Mouse (Mus musculus): ENCODE results near the gene Slc3a1. TPM values are rescaled to one million over a fixed set of nuclear protein-coding genes. Genes with fewer than 3 reads are reported as not detected.

Gene Slc3a1
- polyA plus RNA-seq, 1 experiment from 2014 or later, result 2.2 TPM

DNA sequence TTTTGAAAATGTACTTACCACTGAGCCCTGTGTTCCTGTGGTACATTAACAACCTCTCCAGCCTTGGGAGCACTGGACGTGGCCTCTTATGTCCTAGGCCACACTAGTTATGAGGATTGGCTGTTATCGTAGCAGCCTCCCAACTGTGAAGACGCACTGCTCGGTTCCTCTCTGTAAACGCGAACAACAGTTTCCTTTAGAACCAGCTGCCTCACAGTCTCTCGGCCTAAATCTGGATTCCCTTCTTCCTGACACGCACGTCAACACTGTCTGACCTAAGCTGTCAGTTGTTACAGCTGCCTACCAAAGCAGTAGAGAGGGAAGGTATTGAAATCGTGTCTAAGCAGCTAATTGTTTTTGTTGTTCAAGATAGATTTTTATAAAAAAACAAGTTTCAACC is 28.5 kb upstream of the Slc3a1 start:
- Histone ChIP-seq H3K36me3 (ENCODE audit: control insufficient read depth, insufficient read depth, low read length) (peaks cover 20% of the 10 kb centered on the region), H3K9me3 (ENCODE audit: control insufficient read depth, low read length) (no peaks in the 10 kb centered on the region), H3K27me3 (replicated peaks; ENCODE audit: control insufficient read depth, insufficient read depth, low read length) (no peaks in the 10 kb centered on the region), H3K4me3 (ENCODE audit: low read depth, low read length) (no peak overlapping the region), H3K4me1 (replicated peaks; ENCODE audit: control insufficient read depth, insufficient read depth, low read length) (no peaks in the 10 kb centered on the region), H3K27ac (ENCODE audit: low read depth) (no peak overlapping the region), H3K9ac (ENCODE audit: low read length) (no peak overlapping the region), H3K4me2 (ENCODE audit: low read length) (no peak overlapping the region)
- 88% methylated on average over 10 of the region's 10 CpGs for whole genome bisulfite sequencing
- DNase-seq (ENCODE audit: low spot score), result peak; percentile 37
- ATAC-seq (replicated peaks; ENCODE audit: low FRiP score, low TSS enrichment, low read depth), result no peak

DNA sequence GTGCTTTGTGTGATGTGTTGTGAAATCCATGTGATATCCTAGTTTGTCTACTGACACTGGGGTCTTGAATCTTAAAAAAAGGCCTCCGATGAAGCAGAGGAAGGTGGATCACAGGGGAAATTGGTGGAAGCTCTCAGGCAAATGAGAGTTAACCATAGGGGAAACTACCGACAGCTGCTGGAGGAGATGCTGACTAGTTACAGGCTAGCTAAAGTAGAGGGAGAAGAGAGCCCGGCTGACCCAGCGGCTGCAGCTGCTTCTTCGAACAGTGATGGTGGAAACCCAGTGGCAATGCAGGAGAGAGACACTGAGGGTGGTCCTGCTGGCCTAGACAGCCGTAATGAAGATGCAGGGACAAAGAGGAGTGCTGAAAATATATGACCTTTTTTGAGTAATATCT is 14.7 kb upstream of the Slc3a1 start:
- H3K27me3 ChIP-seq (replicated peaks; ENCODE audit: control insufficient read depth, insufficient read depth, low read length), result no peaks in the 10 kb centered on the region
- no peak overlapping the region for H3K27ac ChIP-seq (ENCODE audit: low read depth)
- H3K4me2 ChIP-seq (ENCODE audit: low read length), result no peak overlapping the region
- no peak overlapping the region for H3K9ac ChIP-seq (ENCODE audit: low read length)
- no peaks in the 10 kb centered on the region for H3K9me3 ChIP-seq (ENCODE audit: control insufficient read depth, low read length)
- peaks cover 14% of the 10 kb centered on the region for H3K36me3 ChIP-seq (ENCODE audit: control insufficient read depth, insufficient read depth, low read length)
- H3K4me3 ChIP-seq (ENCODE audit: low read depth, low read length), result no peak overlapping the region
- WGBS, result 75% methylated on average over 6 of the region's 6 CpGs
- H3K4me1 ChIP-seq (replicated peaks; ENCODE audit: control insufficient read depth, insufficient read depth, low read length), result no peaks in the 10 kb centered on the region
- no peak for ATAC-seq (replicated peaks; ENCODE audit: low FRiP score, low TSS enrichment, low read depth)
- DNase-seq (ENCODE audit: low spot score), result peak; percentile 42

DNA sequence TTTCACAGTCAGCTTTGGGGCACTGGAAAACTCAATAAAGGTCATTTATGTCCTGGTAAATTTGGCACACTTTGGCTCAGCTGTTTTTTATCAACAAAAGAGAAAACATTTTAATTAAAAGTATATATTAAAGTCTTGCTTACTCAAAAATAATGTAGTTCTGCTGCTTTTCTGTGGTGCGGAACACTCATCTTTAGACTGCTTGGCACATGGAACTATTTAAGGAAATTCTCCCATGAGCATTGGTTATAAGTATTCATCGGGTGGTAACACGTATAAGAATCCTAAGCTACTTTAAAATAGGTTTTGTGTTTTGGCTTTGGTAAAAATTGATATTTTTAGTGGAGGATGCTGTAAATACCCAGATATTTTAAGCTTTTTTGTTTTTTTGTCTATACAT is 13.5 kb upstream of the Slc3a1 start:
- H3K4me2 ChIP-seq (ENCODE audit: low read length), result no peak overlapping the region
- no peak overlapping the region for H3K27ac ChIP-seq (ENCODE audit: low read depth)
- no peaks in the 10 kb centered on the region for H3K9me3 ChIP-seq (ENCODE audit: control insufficient read depth, low read length)
- peaks cover 14% of the 10 kb centered on the region for H3K36me3 ChIP-seq (ENCODE audit: control insufficient read depth, insufficient read depth, low read length)
- H3K4me3 ChIP-seq (ENCODE audit: low read depth, low read length), result no peak overlapping the region
- no peak for ATAC-seq (replicated peaks; ENCODE audit: low FRiP score, low TSS enrichment, low read depth)
- WGBS, result 95% methylated on average over 3 of the region's 3 CpGs
- no peak overlapping the region for H3K9ac ChIP-seq (ENCODE audit: low read length)
- no peaks in the 10 kb centered on the region for H3K27me3 ChIP-seq (replicated peaks; ENCODE audit: control insufficient read depth, insufficient read depth, low read length)
- DNase-seq (ENCODE audit: low spot score), result no peak
- no peaks in the 10 kb centered on the region for H3K4me1 ChIP-seq (replicated peaks; ENCODE audit: control insufficient read depth, insufficient read depth, low read length)

DNA sequence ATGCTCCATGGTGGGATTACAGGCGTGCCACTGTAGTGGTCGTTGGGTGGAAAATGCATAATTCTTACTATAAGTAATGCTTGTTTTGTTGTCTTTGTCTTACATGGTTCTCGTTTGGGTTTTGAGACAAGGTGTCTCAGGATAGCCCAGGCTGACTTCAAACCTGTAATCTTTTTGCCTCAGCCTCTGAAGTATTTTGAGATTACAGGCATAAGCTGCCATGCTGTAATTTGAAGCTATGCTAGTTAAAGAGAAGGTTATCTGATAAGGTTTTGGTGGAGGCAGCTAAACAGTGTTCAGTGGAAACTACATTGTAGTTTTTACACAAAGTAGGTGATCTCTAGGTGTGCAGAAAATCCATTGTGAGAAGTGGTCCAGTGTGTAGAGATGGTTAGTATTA is 9.8 kb upstream of the Slc3a1 start:
- WGBS, result 93% methylated on average over 3 of the region's 3 CpGs
- Histone ChIP-seq H3K27ac (ENCODE audit: low read depth) (no peak overlapping the region), H3K9ac (ENCODE audit: low read length) (no peak overlapping the region), H3K4me3 (ENCODE audit: low read depth, low read length) (no peak overlapping the region), H3K36me3 (ENCODE audit: control insufficient read depth, insufficient read depth, low read length) (peaks cover 6% of the 10 kb centered on the region), H3K9me3 (ENCODE audit: control insufficient read depth, low read length) (no peaks in the 10 kb centered on the region), H3K27me3 (replicated peaks; ENCODE audit: control insufficient read depth, insufficient read depth, low read length) (no peaks in the 10 kb centered on the region), H3K4me1 (replicated peaks; ENCODE audit: control insufficient read depth, insufficient read depth, low read length) (no peaks in the 10 kb centered on the region), H3K4me2 (ENCODE audit: low read length) (no peak overlapping the region)
- DNase-seq (ENCODE audit: low spot score), result no peak
- no peak for ATAC-seq (replicated peaks; ENCODE audit: low FRiP score, low TSS enrichment, low read depth)

DNA sequence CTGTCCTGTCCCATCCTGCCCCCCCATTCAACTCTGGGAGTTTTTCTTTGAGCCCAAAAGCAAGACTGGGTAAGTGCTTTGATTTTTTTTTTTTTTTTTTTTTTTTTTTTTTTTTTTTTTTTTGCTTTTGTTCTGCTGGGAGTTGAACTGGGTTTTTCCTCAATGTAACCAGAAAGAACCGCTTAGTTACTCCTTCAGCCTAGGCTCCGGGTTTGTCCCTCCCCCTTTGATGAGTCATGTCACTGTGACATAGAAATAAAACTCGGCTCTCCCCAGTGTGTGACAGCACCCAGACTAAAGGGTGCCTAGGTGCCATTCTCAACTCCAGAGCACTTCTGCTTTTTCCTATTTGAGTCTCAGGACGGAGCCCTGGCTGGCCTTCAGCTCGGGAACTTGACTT is 9.4 kb upstream of the Slc3a1 start:
- Histone ChIP-seq H3K4me2 (ENCODE audit: low read length) (no peak overlapping the region), H3K9ac (ENCODE audit: low read length) (no peak overlapping the region), H3K27me3 (replicated peaks; ENCODE audit: control insufficient read depth, insufficient read depth, low read length) (no peaks in the 10 kb centered on the region), H3K27ac (ENCODE audit: low read depth) (no peak overlapping the region), H3K4me3 (ENCODE audit: low read depth, low read length) (no peak overlapping the region), H3K4me1 (replicated peaks; ENCODE audit: control insufficient read depth, insufficient read depth, low read length) (no peaks in the 10 kb centered on the region), H3K36me3 (ENCODE audit: control insufficient read depth, insufficient read depth, low read length) (peaks cover 6% of the 10 kb centered on the region), H3K9me3 (ENCODE audit: control insufficient read depth, low read length) (no peaks in the 10 kb centered on the region)
- no peak for ATAC-seq (replicated peaks; ENCODE audit: low FRiP score, low TSS enrichment, low read depth)
- WGBS, result 79% methylated on average over 5 of the region's 5 CpGs
- DNase-seq (ENCODE audit: low spot score), result no peak

DNA sequence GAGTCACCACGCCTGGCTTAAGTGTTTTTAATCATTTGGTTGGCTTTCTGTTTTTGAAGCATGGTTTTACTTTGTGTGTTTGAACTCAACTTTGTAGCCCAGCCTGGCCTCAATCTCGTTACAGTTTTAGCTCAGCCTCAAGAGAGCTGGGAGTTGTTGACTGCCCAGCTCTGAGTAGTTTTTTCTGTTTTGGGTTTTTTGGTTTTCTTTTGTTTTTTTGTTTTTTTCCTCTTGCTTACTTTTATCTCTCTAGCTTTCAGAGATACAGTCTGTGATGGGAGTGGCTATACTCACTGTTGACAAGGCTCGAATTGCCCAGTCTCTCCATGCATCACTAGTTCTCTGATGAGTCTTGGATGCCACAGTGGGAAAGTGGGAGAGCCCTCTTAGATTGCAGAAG is 7.8 kb upstream of the Slc3a1 start:
- no peak overlapping the region for H3K27ac ChIP-seq (ENCODE audit: low read depth)
- H3K9me3 ChIP-seq (ENCODE audit: control insufficient read depth, low read length), result no peaks in the 10 kb centered on the region
- H3K9ac ChIP-seq (ENCODE audit: low read length), result no peak overlapping the region
- H3K4me2 ChIP-seq (ENCODE audit: low read length), result no peak overlapping the region
- H3K4me1 ChIP-seq (replicated peaks; ENCODE audit: control insufficient read depth, insufficient read depth, low read length), result no peaks in the 10 kb centered on the region
- peaks cover 6% of the 10 kb centered on the region for H3K36me3 ChIP-seq (ENCODE audit: control insufficient read depth, insufficient read depth, low read length)
- DNase-seq (ENCODE audit: low spot score) (no peak), ATAC-seq (replicated peaks; ENCODE audit: low FRiP score, low TSS enrichment, low read depth) (no peak)
- no peaks in the 10 kb centered on the region for H3K27me3 ChIP-seq (replicated peaks; ENCODE audit: control insufficient read depth, insufficient read depth, low read length)
- WGBS, result 92% methylated on average over 3 of the region's 3 CpGs
- H3K4me3 ChIP-seq (ENCODE audit: low read depth, low read length), result no peak overlapping the region

DNA sequence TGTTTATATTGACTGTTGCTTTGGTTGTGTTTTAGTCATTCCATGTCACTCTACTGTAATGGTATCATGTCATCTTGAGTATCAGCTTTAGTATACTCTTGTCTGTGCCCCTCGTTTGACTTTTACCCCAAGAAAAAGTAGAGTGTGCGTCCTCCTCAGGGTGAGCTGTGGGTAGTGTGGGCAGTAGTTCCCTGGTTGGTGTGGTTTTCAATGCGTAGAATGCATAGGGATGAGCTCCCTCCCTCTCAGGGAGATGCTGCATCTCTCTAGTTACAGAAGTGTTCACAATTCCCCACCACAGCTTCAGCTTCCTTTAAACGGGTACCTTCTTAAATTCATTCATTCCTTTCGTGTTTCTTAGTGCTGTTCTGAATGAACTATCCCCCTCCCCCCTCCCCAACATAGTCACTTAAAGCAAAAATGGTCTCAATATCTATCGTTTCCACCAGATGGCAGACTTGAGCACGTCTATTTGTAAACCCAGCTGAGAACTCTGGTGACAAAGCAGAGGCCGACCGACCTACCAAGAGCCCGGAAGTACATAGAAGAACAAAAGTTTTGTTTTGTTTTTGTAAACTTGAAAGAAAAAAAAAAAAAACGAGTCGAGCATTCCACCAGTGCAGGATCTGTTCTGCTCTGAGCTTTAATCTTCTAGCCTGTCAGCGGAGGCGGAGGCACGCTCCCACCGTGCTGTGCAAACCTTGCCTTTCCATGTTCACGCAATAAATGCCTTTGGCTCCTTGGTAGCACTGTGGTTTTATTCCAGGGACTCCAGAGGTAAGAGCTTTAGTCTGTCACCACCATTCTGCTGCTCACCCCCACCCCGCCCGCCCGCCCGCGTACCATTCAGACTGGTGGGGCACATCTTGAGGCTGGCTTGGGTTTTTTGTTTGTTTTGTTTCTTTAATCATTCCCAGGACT is 4.7 kb upstream of the Slc3a1 start:
- peak; percentile 37; the same call in 1 of the 2 replicates for ATAC-seq (replicated peaks; ENCODE audit: low FRiP score, low TSS enrichment, low read depth)
- H3K27ac ChIP-seq (ENCODE audit: low read depth), result no peak overlapping the region
- H3K36me3 ChIP-seq (ENCODE audit: control insufficient read depth, insufficient read depth, low read length), result no peaks in the 10 kb centered on the region
- no peak overlapping the region for H3K4me2 ChIP-seq (ENCODE audit: low read length)
- DNase-seq (ENCODE audit: low spot score), result peak; percentile 73
- no peaks in the 10 kb centered on the region for H3K4me1 ChIP-seq (replicated peaks; ENCODE audit: control insufficient read depth, insufficient read depth, low read length)
- no peaks in the 10 kb centered on the region for H3K9me3 ChIP-seq (ENCODE audit: control insufficient read depth, low read length)
- H3K27me3 ChIP-seq (replicated peaks; ENCODE audit: control insufficient read depth, insufficient read depth, low read length), result no peaks in the 10 kb centered on the region
- no peak overlapping the region for H3K4me3 ChIP-seq (ENCODE audit: low read depth, low read length)
- WGBS, result 53% methylated on average over 22 of the region's 22 CpGs
- no peak overlapping the region for H3K9ac ChIP-seq (ENCODE audit: low read length)

DNA sequence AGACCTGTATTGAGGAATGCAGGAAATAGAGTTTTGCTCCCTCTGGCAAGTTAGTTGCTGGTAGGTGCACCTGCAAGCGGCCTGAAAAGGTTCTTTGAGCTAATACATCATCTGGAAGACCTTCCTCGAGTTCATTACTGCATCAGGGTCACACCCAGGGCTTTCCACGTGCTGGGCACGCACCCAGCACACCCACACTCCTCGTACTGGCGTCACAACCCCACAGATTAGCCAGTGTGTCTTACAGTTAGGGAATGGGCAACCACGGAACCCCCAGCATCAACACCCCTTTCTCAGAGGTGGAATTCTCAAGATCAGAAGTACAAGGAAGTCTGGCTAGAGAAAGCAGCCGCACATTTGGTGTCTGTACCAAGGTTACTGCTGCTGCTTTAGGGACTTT is 3.9 kb upstream of the Slc3a1 start:
- WGBS, result 75% methylated on average over 8 of the region's 8 CpGs
- H3K36me3 ChIP-seq (ENCODE audit: control insufficient read depth, insufficient read depth, low read length), result no peaks in the 10 kb centered on the region
- no peaks in the 10 kb centered on the region for H3K9me3 ChIP-seq (ENCODE audit: control insufficient read depth, low read length)
- no peaks in the 10 kb centered on the region for H3K27me3 ChIP-seq (replicated peaks; ENCODE audit: control insufficient read depth, insufficient read depth, low read length)
- H3K27ac ChIP-seq (ENCODE audit: low read depth), result no peak overlapping the region
- no peaks in the 10 kb centered on the region for H3K4me1 ChIP-seq (replicated peaks; ENCODE audit: control insufficient read depth, insufficient read depth, low read length)
- ATAC-seq (replicated peaks; ENCODE audit: low FRiP score, low TSS enrichment, low read depth), result no peak
- no peak overlapping the region for H3K4me3 ChIP-seq (ENCODE audit: low read depth, low read length)
- no peak overlapping the region for H3K9ac ChIP-seq (ENCODE audit: low read length)
- peak; percentile 52 for DNase-seq (ENCODE audit: low spot score)
- H3K4me2 ChIP-seq (ENCODE audit: low read length), result no peak overlapping the region

DNA sequence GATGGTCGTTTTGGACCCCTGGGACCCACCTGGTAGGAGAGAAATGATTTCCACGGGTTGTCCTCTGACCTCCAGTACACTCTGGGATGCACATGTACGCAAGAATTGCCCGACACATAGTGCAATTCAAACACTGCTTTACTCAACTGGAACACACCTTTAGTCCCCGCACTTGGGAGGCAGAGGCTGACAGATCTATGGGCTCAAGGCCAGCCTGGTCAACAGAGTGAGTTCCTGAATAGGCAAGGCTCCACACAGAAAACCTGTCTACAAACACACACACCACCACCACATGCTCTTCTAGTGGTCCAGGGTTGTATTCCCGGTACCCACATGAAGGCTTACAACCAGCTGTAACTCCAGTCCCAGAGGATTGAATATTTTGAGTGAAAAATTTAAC is 3.0 kb upstream of the Slc3a1 start:
- Histone ChIP-seq H3K27ac (ENCODE audit: low read depth) (no peak overlapping the region), H3K9ac (ENCODE audit: low read length) (no peak overlapping the region), H3K27me3 (replicated peaks; ENCODE audit: control insufficient read depth, insufficient read depth, low read length) (no peaks in the 10 kb centered on the region), H3K9me3 (ENCODE audit: control insufficient read depth, low read length) (no peaks in the 10 kb centered on the region), H3K4me2 (ENCODE audit: low read length) (no peak overlapping the region), H3K4me1 (replicated peaks; ENCODE audit: control insufficient read depth, insufficient read depth, low read length) (no peaks in the 10 kb centered on the region), H3K36me3 (ENCODE audit: control insufficient read depth, insufficient read depth, low read length) (no peaks in the 10 kb centered on the region), H3K4me3 (ENCODE audit: low read depth, low read length) (no peak overlapping the region)
- DNase-seq (ENCODE audit: low spot score) (peak; percentile 36), ATAC-seq (replicated peaks; ENCODE audit: low FRiP score, low TSS enrichment, low read depth) (no peak)
- 91% methylated on average over 6 of the region's 6 CpGs for WGBS

Measured in intestine, embryonic 14.5 days (tissue).